In genomic region chr11:31105364-31105763, GRCm38 (mm10) we compare ENCODE assay signal across 26 mouse cellular contexts.
"Had no signal": no experiment of that assay in that cellular context is flagged by ENCODE, and none has a peak within 500 bp of the region (broad histone marks: within the 10 kb centered on the region; RNA-seq: fewer than 3 reads in every experiment).

No protein-coding gene starts in this region.

- H3K4me3 ChIP-seq: embryonic facial prominence, embryonic 10.5 days; embryonic facial prominence, embryonic 12.5 days; embryonic facial prominence, embryonic 13.5 days; embryonic facial prominence, embryonic 15.5 days; erythroblast, embryonic 14.5 days; forebrain, embryonic 10.5 days; forebrain, embryonic 12.5 days; forebrain, embryonic 13.5 days; forebrain, embryonic 15.5 days; gastrocnemius, adult 2 months; heart, adult 2 months; heart, embryonic 10.5 days had no signal

- H3K4me1 ChIP-seq: embryonic facial prominence, embryonic 10.5 days; embryonic facial prominence, embryonic 12.5 days; embryonic facial prominence, embryonic 13.5 days; embryonic facial prominence, embryonic 15.5 days; forebrain, embryonic 10.5 days; forebrain, embryonic 12.5 days; forebrain, embryonic 13.5 days; forebrain, embryonic 15.5 days; heart, embryonic 10.5 days had no signal

- H3K9me3 ChIP-seq: embryonic facial prominence, embryonic 10.5 days; embryonic facial prominence, embryonic 12.5 days; embryonic facial prominence, embryonic 13.5 days; embryonic facial prominence, embryonic 15.5 days; forebrain, embryonic 10.5 days; forebrain, embryonic 12.5 days; forebrain, embryonic 13.5 days; forebrain, embryonic 15.5 days; heart, embryonic 10.5 days had no signal

- H3K36me3 ChIP-seq: embryonic facial prominence, embryonic 10.5 days; embryonic facial prominence, embryonic 12.5 days; embryonic facial prominence, embryonic 13.5 days; embryonic facial prominence, embryonic 15.5 days; forebrain, embryonic 10.5 days; forebrain, embryonic 12.5 days; forebrain, embryonic 15.5 days; heart, embryonic 10.5 days had no signal

- H3K27me3 ChIP-seq: embryonic facial prominence, embryonic 12.5 days; embryonic facial prominence, embryonic 13.5 days; embryonic facial prominence, embryonic 15.5 days; forebrain, embryonic 12.5 days; forebrain, embryonic 13.5 days; forebrain, embryonic 15.5 days had no signal

- DNase-seq: cerebellum, adult 9-10 months; cerebellum, adult 9-11 months; cerebellum, postnatal 10 days; cerebellum, postnatal 14 days; cerebellum, postnatal 25 days; cerebellum, postnatal 36 days; embryo, embryonic 11 days; forebrain, postnatal 0 days; gastrocnemius, adult 2 months; gastrocnemius, postnatal 10 days; gastrocnemius, postnatal 14 days; gastrocnemius, postnatal 25 days; gastrocnemius, postnatal 36 days; heart, adult 11 months; heart, adult 18-20 months; heart, adult 2 months had no signal

- H3K9ac ChIP-seq: embryonic facial prominence, embryonic 12.5 days; embryonic facial prominence, embryonic 13.5 days; embryonic facial prominence, embryonic 15.5 days; forebrain, embryonic 12.5 days; forebrain, embryonic 13.5 days; forebrain, embryonic 15.5 days; forebrain, postnatal 0 days had no signal

- H3K27ac ChIP-seq: embryonic facial prominence, embryonic 10.5 days; embryonic facial prominence, embryonic 12.5 days; embryonic facial prominence, embryonic 13.5 days; embryonic facial prominence, embryonic 15.5 days; forebrain, embryonic 10.5 days; forebrain, embryonic 12.5 days; forebrain, embryonic 13.5 days; forebrain, embryonic 15.5 days; gastrocnemius, adult 2 months; heart, adult 2 months; heart, embryonic 10.5 days had no signal
